10 mouse cellular contexts compared by ENCODE assay signal in genomic region chr4:59421369-59421746, GRCm38 (mm10).
"Had no signal": no experiment of that assay in that cellular context is flagged by ENCODE, and none has a peak within 500 bp of the region (broad histone marks: within the 10 kb centered on the region; RNA-seq: fewer than 3 reads in every experiment).

No protein-coding gene starts in this region.

- H3K27me3 ChIP-seq: limb, embryonic 15.5 days; midbrain, embryonic 13.5 days; neural tube, embryonic 12.5 days had no signal

- H3K4me3 ChIP-seq: left cerebral cortex, adult 2 months; limb, embryonic 15.5 days; midbrain, embryonic 13.5 days; myocyte; neural tube, embryonic 12.5 days had no signal

- H3K9ac ChIP-seq: limb, embryonic 15.5 days; liver, embryonic 14.5 days; midbrain, embryonic 13.5 days; neural tube, embryonic 12.5 days had no signal

- ATAC-seq: midbrain, embryonic 13.5 days had no signal

- H3K27ac ChIP-seq: left cerebral cortex, adult 2 months; limb, embryonic 15.5 days; liver, embryonic 14.5 days; midbrain, embryonic 13.5 days; neural tube, embryonic 12.5 days had no signal

- DNase-seq: kidney, adult 18-20 months; kidney, postnatal 25 days; thymus, adult 2 months; thymus, postnatal 25 days had no signal

- H3K36me3 ChIP-seq: limb, embryonic 15.5 days; midbrain, embryonic 13.5 days; neural tube, embryonic 12.5 days had no signal

- H3K9me3 ChIP-seq: limb, embryonic 15.5 days; midbrain, embryonic 13.5 days; neural tube, embryonic 12.5 days had no signal

- H3K4me2 ChIP-seq: limb, embryonic 15.5 days; midbrain, embryonic 13.5 days; neural tube, embryonic 12.5 days had no signal
